ENCODE assay signal across 11 mouse cellular contexts in the genomic region with DNA sequence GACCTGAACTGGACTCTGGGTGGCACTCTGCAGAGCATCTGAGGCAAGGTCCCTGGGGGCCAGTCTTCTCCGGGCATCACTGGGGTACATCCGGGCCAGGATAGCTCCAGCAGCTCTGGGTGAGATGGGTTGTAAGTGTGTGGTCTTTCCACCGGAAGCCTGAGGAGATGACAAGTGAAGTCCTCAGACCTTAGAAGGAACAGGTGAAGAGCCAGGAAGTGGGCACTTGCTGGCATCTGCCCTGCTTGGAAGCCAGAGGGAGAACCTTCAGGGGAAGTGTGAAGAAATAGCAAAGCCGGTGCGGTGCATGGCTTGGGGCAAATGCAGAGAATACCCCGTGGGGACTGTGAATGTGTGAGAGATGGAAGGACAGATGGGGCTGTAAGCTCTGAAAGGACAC.
"Had no signal": no experiment of that assay in that cellular context is flagged by ENCODE, and none has a peak within 500 bp of the region (broad histone marks: within the 10 kb centered on the region; RNA-seq: fewer than 3 reads in every experiment).

No protein-coding gene starts in this region.

- H3K9ac ChIP-seq: lung, embryonic 15.5 days; midbrain, embryonic 13.5 days had no signal

- H3K27me3 ChIP-seq: lung, embryonic 15.5 days; midbrain, embryonic 13.5 days had no signal

- H3K9me3 ChIP-seq: limb, embryonic 10.5 days; lung, embryonic 15.5 days; midbrain, embryonic 13.5 days had no signal

- ATAC-seq: midbrain, embryonic 13.5 days had no signal

- H3K4me3 ChIP-seq: layer of hippocampus, adult 2 months; limb, embryonic 10.5 days; lung, embryonic 15.5 days; midbrain, embryonic 13.5 days had no signal

- H3K27ac ChIP-seq: layer of hippocampus, adult 2 months; limb, embryonic 10.5 days; lung, embryonic 15.5 days; macrophage; midbrain, embryonic 13.5 days had no signal

- H3K4me2 ChIP-seq: liver, embryonic 11.5 days; lung, embryonic 15.5 days; midbrain, embryonic 13.5 days had no signal

- DNase-seq: kidney, postnatal 10 days; kidney, postnatal 4 days; lung, postnatal 14 days; right cerebral cortex, postnatal 14 days; thymus, postnatal 36 days had no signal
